Mouse (Mus musculus) heart, postnatal 0 days (tissue): Measurements from ENCODE around the gene Vac14.

Source experiments
- CTCF ChIP-seq: IDR thresholded peaks from 2 replicates; pipeline ENCODE4 v1.5.1; 2016; ENCODE audit warnings: antibody characterized with exemption, control low read depth, low read depth
- EP300 ChIP-seq: IDR thresholded peaks from 2 replicates; pipeline ENCODE4 v1.6.1; 2016; ENCODE audit warnings: antibody characterized with exemption, low read depth

DNA sequence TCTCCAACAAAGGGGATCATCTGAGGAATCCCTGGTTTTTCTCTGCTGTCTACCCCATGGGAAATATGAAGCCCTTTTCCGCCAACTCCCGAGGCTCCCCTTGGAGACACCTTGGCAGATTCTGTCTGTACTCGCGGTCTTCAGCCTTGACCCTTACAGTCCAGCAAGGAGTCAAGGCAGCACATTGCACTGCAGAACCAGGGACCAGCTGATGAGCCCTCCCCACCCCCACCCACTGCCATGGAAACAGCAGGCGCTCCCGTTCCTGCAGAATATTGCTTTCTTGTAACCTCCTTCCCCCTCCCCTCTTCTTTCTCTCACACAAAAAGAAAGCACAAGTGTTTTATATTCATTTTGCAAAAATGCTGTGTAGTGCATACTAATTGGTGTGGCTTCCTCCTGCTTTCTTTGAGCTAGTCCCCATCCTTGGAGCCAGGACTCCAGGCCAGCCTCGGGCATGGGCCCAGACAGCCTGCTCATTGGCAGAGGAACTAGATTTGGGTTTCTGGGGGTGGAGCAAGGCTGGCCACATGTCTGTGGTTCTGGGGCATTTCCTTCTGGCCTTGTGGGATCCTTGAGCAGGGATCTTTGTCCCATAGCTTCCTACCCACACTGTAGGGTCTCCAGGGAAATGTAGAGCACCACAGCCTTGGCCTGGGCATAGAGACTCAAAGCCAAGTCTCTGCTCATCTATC is 46.0 kb downstream of the Vac14 start:
- TF ChIP-seq CTCF, result no peak
- no peak for TF ChIP-seq EP300
